Mouse (Mus musculus): ENCODE data around the gene Olfr133. TPM values are rescaled to one million over a fixed set of nuclear protein-coding genes. Genes with fewer than 3 reads are reported as not detected.
"Not testable (repeated sequence)": the region's sequence is repeated elsewhere in the genome, so short reads cannot be mapped to it uniquely, and the experiment has no call there.

Gene Olfr133
- not detected in 2 replicates for polyA plus RNA-seq (2015; fragmentation: Nextera tagmentation; extraction: Ambion mirVana)

DNA sequence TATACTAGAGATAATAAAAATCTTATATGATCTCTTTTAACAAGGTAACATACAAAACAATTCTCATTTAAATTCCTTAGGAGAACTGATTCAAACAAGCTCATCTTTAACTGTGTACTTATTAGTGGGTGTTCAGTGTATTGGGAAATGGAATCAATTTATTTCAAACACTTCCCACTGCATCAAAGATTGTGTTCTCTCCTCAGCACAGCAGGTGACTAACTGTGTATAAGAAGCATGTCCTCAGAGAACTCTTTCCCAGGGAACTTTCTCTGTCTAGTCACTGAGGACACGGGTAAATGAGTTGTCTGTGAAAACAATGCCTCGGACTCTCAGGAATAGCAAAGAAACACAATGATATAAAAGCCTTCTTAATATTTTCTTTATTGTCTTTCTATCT lies at the start of gene Olfr133:
Gene Olfr133 (plus strand): TSS at position 301 of the 400 bp plus-strand sequence.
- no peaks in the 10 kb centered on the region for H3K9me3 ChIP-seq (ENCODE audit: control insufficient read depth)
- no peaks in the 10 kb centered on the region for H3K4me1 ChIP-seq (replicated peaks; ENCODE audit: control insufficient read depth, insufficient read depth, low read length)
- H3K27ac ChIP-seq (ENCODE audit: low read depth, low read length) = no peak within 1 kb of the TSS
- H3K36me3 ChIP-seq (ENCODE audit: control insufficient read depth, insufficient read depth) = no peaks in the 10 kb centered on the region
- no peaks in the 10 kb centered on the region for H3K27me3 ChIP-seq (replicated peaks; ENCODE audit: control insufficient read depth, insufficient read depth, low read length)
- H3K4me2 ChIP-seq (replicated peaks; ENCODE audit: low read depth) = no peak within 1 kb of the TSS
- no peak within 1 kb of the TSS for H3K4me3 ChIP-seq (ENCODE audit: low read depth, low read length)
- no peak for ATAC-seq
- WGBS = 83% methylated on average over 2 of the region's 2 CpGs
- H3K9ac ChIP-seq (ENCODE audit: low read depth, low read length) = no peak within 1 kb of the TSS
- TF ChIP-seq CTCF (IDR thresholded peaks at IDR 0.05; ENCODE audit: low read depth) = no peak

DNA sequence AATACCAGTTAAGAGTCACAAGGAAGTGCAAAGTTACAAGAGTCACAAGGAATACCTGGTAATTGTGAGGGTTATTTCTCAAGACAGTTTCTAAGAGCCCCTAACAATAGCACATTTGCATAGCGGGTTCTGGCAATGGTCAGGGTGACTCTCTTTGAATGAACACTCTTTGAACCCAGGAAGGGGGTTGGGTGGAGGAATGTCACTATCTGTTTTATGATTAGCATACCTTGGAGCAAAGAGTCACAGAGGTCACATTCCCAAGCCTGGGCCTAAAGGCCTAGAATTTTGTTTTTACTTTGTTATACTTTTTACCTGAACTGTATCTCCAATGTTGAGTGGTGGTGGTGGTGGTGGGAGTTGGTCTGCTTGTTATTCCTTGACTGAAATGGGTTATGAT lies 20.9 kb upstream of the Olfr133 start:
- H3K9me3 ChIP-seq (ENCODE audit: control insufficient read depth); H3K36me3 ChIP-seq (ENCODE audit: control insufficient read depth, insufficient read depth); H3K4me2 ChIP-seq (replicated peaks; ENCODE audit: low read depth); H3K4me1 ChIP-seq (replicated peaks; ENCODE audit: control insufficient read depth, insufficient read depth, low read length); H3K4me3 ChIP-seq (ENCODE audit: low read depth, low read length); H3K27me3 ChIP-seq (replicated peaks; ENCODE audit: control insufficient read depth, insufficient read depth, low read length); H3K9ac ChIP-seq (ENCODE audit: low read depth, low read length); H3K27ac ChIP-seq (ENCODE audit: low read depth, low read length); ATAC-seq: not testable (repeated sequence)
- 62% methylated on average over 1 of the region's 1 CpGs for WGBS

DNA sequence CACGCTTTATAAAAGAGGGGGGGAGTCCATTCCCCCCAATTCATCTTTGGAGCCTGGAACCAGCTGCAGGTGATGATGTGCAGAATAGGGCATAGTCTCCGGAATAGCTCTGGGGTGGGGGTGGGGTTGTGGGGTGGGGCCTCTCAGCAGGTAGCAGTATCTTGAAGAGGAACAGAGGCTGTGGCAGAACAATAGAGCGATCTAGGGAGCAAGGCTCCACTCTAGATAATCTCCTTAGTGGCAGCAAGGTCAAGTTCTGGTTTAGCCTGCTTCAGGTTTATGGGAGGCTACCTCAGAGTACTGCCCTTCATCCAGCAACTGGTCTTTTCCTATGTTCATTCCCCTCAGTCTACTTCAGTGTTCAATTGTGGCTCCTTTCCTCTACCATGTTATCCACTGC lies 19.7 kb upstream of the Olfr133 start:
- not testable (repeated sequence) for H3K27me3 ChIP-seq (replicated peaks; ENCODE audit: control insufficient read depth, insufficient read depth, low read length); ATAC-seq; H3K4me1 ChIP-seq (replicated peaks; ENCODE audit: control insufficient read depth, insufficient read depth, low read length); H3K36me3 ChIP-seq (ENCODE audit: control insufficient read depth, insufficient read depth); H3K4me3 ChIP-seq (ENCODE audit: low read depth, low read length); H3K9me3 ChIP-seq (ENCODE audit: control insufficient read depth); H3K9ac ChIP-seq (ENCODE audit: low read depth, low read length); H3K4me2 ChIP-seq (replicated peaks; ENCODE audit: low read depth); H3K27ac ChIP-seq (ENCODE audit: low read depth, low read length)
- WGBS = 70% methylated on average over 3 of the region's 3 CpGs

DNA sequence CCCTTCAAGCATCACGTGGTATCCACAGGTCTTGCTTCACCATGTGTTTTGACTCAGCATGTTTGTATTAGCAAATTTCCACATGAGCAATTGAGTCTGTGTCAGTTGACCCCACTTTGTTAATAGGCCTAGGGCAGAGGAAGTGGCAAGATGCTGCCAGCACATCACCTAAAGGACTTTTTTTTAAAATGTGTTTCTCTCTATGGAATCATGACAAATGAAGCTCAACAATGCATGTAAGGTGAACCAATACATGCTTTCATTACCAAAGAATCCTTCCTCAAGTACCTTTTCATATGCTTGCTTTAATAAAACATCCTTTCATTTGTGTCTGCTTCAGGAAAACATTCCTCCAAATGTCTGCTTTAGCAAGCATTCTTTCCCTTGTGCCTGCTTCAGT lies 10.7 kb upstream of the Olfr133 start, which contains the start of gene Olfr132:
Gene Olfr132 (minus strand): TSS at position 101 of the 400 bp plus-strand sequence.
- ATAC-seq = no peak
- Histone ChIP-seq H3K4me3 (ENCODE audit: low read depth, low read length) (no peak within 1 kb of the TSS), H3K4me2 (replicated peaks; ENCODE audit: low read depth) (no peak within 1 kb of the TSS), H3K36me3 (ENCODE audit: control insufficient read depth, insufficient read depth) (no peaks in the 10 kb centered on the region), H3K4me1 (replicated peaks; ENCODE audit: control insufficient read depth, insufficient read depth, low read length) (no peaks in the 10 kb centered on the region), H3K27ac (ENCODE audit: low read depth, low read length) (no peak within 1 kb of the TSS), H3K9me3 (ENCODE audit: control insufficient read depth) (no peaks in the 10 kb centered on the region), H3K27me3 (replicated peaks; ENCODE audit: control insufficient read depth, insufficient read depth, low read length) (no peaks in the 10 kb centered on the region), H3K9ac (ENCODE audit: low read depth, low read length) (no peak within 1 kb of the TSS)
- WGBS = 46% methylated on average over 1 of the region's 1 CpGs
- no peak for TF ChIP-seq CTCF (IDR thresholded peaks at IDR 0.05; ENCODE audit: low read depth)

DNA sequence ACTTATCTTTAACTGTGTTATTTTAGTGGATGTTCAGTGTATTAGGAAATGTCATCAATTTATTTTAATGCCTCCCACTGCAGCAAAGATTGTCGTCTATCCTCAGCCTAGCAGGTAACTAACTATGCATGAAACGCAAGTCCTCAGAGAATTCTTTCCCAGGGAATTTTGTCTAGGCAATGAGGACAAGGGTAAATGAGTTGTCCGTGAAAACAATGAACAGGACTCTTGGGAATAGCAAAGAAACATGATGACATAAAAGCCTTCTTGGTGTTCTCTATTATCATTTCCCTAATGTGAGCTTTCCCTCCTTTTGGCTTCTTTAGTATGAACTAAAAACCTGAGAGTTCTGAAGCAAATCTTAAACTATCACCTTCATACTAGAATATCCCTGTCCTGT lies 26.0 kb downstream of the Olfr133 start, which contains the start of gene Olfr134:
Gene Olfr134 (plus strand): TSS at position 301 of the 400 bp plus-strand sequence.
- Histone ChIP-seq H3K4me1 (replicated peaks; ENCODE audit: control insufficient read depth, insufficient read depth, low read length) (no peaks in the 10 kb centered on the region), H3K4me2 (replicated peaks; ENCODE audit: low read depth) (no peak within 1 kb of the TSS), H3K36me3 (ENCODE audit: control insufficient read depth, insufficient read depth) (no peaks in the 10 kb centered on the region), H3K4me3 (ENCODE audit: low read depth, low read length) (no peak within 1 kb of the TSS), H3K9ac (ENCODE audit: low read depth, low read length) (no peak within 1 kb of the TSS), H3K27me3 (replicated peaks; ENCODE audit: control insufficient read depth, insufficient read depth, low read length) (no peaks in the 10 kb centered on the region), H3K9me3 (ENCODE audit: control insufficient read depth) (no peaks in the 10 kb centered on the region), H3K27ac (ENCODE audit: low read depth, low read length) (no peak within 1 kb of the TSS)
- no peak for ATAC-seq
- WGBS = 65% methylated on average over 3 of the region's 3 CpGs
- TF ChIP-seq CTCF (IDR thresholded peaks at IDR 0.05; ENCODE audit: low read depth) = no peak

Other genes starting within 250 kb of the Olfr133 start
- not detected in 2 replicates for gene Olfr127, start 244.8 kb upstream of the Olfr133 start, polyA plus RNA-seq (2015; fragmentation: Nextera tagmentation; extraction: Ambion mirVana)
- not detected in 2 replicates for gene Olfr128, start 224.7 kb upstream of the Olfr133 start, polyA plus RNA-seq (2015; fragmentation: Nextera tagmentation; extraction: Ambion mirVana)
- gene Olfr761, start 192.2 kb upstream of the Olfr133 start, polyA plus RNA-seq (2015; fragmentation: Nextera tagmentation; extraction: Ambion mirVana) = not detected in 2 replicates
- not detected in 2 replicates for gene Olfr129, start 85.2 kb upstream of the Olfr133 start, polyA plus RNA-seq (2015; fragmentation: Nextera tagmentation; extraction: Ambion mirVana)
- gene Olfr130, start 81.4 kb upstream of the Olfr133 start, polyA plus RNA-seq (2015; fragmentation: Nextera tagmentation; extraction: Ambion mirVana) = not detected in 2 replicates
- not detected in 2 replicates for gene Olfr131, start 56.6 kb upstream of the Olfr133 start, polyA plus RNA-seq (2015; fragmentation: Nextera tagmentation; extraction: Ambion mirVana)
- gene Olfr132, start 10.8 kb upstream of the Olfr133 start, polyA plus RNA-seq (2015; fragmentation: Nextera tagmentation; extraction: Ambion mirVana) = not detected in 2 replicates
- gene Olfr134, start 26.1 kb downstream of the Olfr133 start, polyA plus RNA-seq (2015; fragmentation: Nextera tagmentation; extraction: Ambion mirVana) = not detected in 2 replicates
- gene Olfr135, start 59.1 kb downstream of the Olfr133 start, polyA plus RNA-seq (2015; fragmentation: Nextera tagmentation; extraction: Ambion mirVana) = not detected in 2 replicates
- gene Olfr138, start 115.8 kb downstream of the Olfr133 start, polyA plus RNA-seq (2015; fragmentation: Nextera tagmentation; extraction: Ambion mirVana) = not detected in 2 replicates
- not detected in 2 replicates for gene Olfr137, start 162.3 kb downstream of the Olfr133 start, polyA plus RNA-seq (2015; fragmentation: Nextera tagmentation; extraction: Ambion mirVana)
- not detected in 2 replicates for gene Olfr136, start 184.6 kb downstream of the Olfr133 start, polyA plus RNA-seq (2015; fragmentation: Nextera tagmentation; extraction: Ambion mirVana)